8 mouse cellular contexts compared by ENCODE assay signal in genomic region chr9:41156720-41157019, GRCm38 (mm10). TPM values are rescaled to one million over a fixed set of nuclear protein-coding genes. Genes with fewer than 3 reads are reported as not detected.
DNase-seq lines count a peak whose midpoint lies in the region; ATAC-seq lines count a peak whose summit lies in the region.

No protein-coding gene starts in this region.

- peak; percentile 11 for ATAC-seq in forebrain, embryonic 16.5 days
- ATAC-seq in midbrain, embryonic 15.5 days (replicated peaks) = peak; percentile 27

- H3K4me1 ChIP-seq in forebrain, embryonic 16.5 days (replicated peaks; ENCODE audit: control insufficient read depth, insufficient read depth, low read length) = peaks cover 22% of the 10 kb centered on the region
- H3K4me1 ChIP-seq in midbrain, embryonic 15.5 days = peaks cover 16% of the 10 kb centered on the region

- H3K27me3 ChIP-seq in forebrain, embryonic 16.5 days (replicated peaks; ENCODE audit: control insufficient read depth, insufficient read depth, low read length) = 0 out of 2 replicates have a peak, but pooled peaks cover 2% of the 10 kb centered on the region
- H3K27me3 ChIP-seq in midbrain, embryonic 15.5 days (replicated peaks) = peaks cover 3% of the 10 kb centered on the region; the same call in 1 of the 2 replicates

- no peaks in the 10 kb centered on the region for H3K36me3 ChIP-seq in forebrain, embryonic 16.5 days (ENCODE audit: control insufficient read depth, insufficient read depth)
- no peaks in the 10 kb centered on the region for H3K36me3 ChIP-seq in midbrain, embryonic 15.5 days (replicated peaks)

- H3K4me2 ChIP-seq in forebrain, embryonic 16.5 days (ENCODE audit: low read length) = peak overlapping the region; percentile 83
- H3K4me2 ChIP-seq in midbrain, embryonic 15.5 days = peak overlapping the region; percentile 71

- WGBS in forebrain, embryonic 16.5 days = 2% methylated on average over 19 of the region's 20 CpGs
- under 1% methylated on average over 20 of the region's 20 CpGs for WGBS in midbrain, embryonic 15.5 days

- no peaks in the 10 kb centered on the region for H3K9me3 ChIP-seq in forebrain, embryonic 16.5 days (ENCODE audit: control insufficient read depth, low read length)
- no peaks in the 10 kb centered on the region for H3K9me3 ChIP-seq in midbrain, embryonic 15.5 days

- H3K4me3 ChIP-seq in forebrain, embryonic 16.5 days (replicated peaks; ENCODE audit: low read length) = peak overlapping the region; percentile 77
- peak overlapping the region; percentile 86 for H3K4me3 ChIP-seq in midbrain, embryonic 15.5 days

- peak overlapping the region; percentile 85 for H3K9ac ChIP-seq in forebrain, embryonic 16.5 days (replicated peaks; ENCODE audit: low read depth, low read length)
- H3K9ac ChIP-seq in midbrain, embryonic 15.5 days = peak overlapping the region; percentile 76

- H3K27ac ChIP-seq in forebrain, embryonic 16.5 days (ENCODE audit: low read length) = no peak overlapping the region; the same call in 1 of the 2 replicates
- H3K27ac ChIP-seq in midbrain, embryonic 15.5 days = peak overlapping the region; percentile 86

- DNase-seq in layer of hippocampus, adult 9-11 months = peak; percentile 60
- no peak for DNase-seq in layer of hippocampus, adult 9-10 months (ENCODE audit: low spot score)
- DNase-seq in T-cell, adult 2 months (ENCODE audit: low spot score) = peak; percentile 28
- DNase-seq in kidney, postnatal 25 days = peak; percentile 25 to 52
- no peak for DNase-seq in frontal cortex, postnatal 14 days (ENCODE audit: low spot score in 2 of 2)
- DNase-seq in adrenal gland, postnatal 4 days (ENCODE audit: low spot score in 2 of 2) = no peak

RNA-seq across cellular contexts. Expression of gene Ubash3b, which starts 4.8 kb away (rescaled TPM):
- polyA plus RNA-seq in forebrain, embryonic 16.5 days (2015; fragmentation: Nextera tagmentation; extraction: Ambion mirVana) = 14.7 and 15.9 TPM in 2 replicates
- 23.9 and 25.9 TPM in 2 replicates for polyA plus RNA-seq in midbrain, embryonic 15.5 days (2015; fragmentation: Nextera tagmentation; extraction: Ambion mirVana)
- total RNA-seq in adrenal gland, postnatal 4 days (2021) = 1 to 10 TPM; 6.5 to 6.7 TPM

Comparison
In these comparisons a context has a peak if more than half of its experiments do, and no peak if none do; other contexts are left out.
1. DNase-seq: peak in layer of hippocampus, adult 9-11 months (single experiment), T-cell, adult 2 months (single experiment) and kidney, postnatal 25 days (2 of 2); none in layer of hippocampus, adult 9-10 months (single experiment), frontal cortex, postnatal 14 days (0 of 2) and adrenal gland, postnatal 4 days (0 of 2).